Mouse (Mus musculus) hindbrain, embryonic 16.5 days (tissue): Measurements from ENCODE around the gene Olfr173. TPM values are rescaled to one million over a fixed set of nuclear protein-coding genes. Genes with fewer than 3 reads are reported as not detected.

ENCODE experiments used
- ATAC-seq: fragments of 200-750 bp; cut with Nextera tagmentation; 2 replicates; pipeline ENCODE4 v1.8.0; 2017; ENCODE audit warnings: moderate TSS enrichment, moderate library complexity
- H3K27ac ChIP-seq: fragments of 300-500 bp; sonication (generic); 2 replicates; pipeline ENCODE4 v1.5.1; 2014; ENCODE audit warnings: low read depth, mild to moderate bottlenecking, control low read depth, low read length, moderate library complexity
- H3K27me3 ChIP-seq: fragments of 300-500 bp; sonication (generic); replicated peaks from 2 replicates; pipeline ENCODE4 v1.6.1; 2014; ENCODE audit warnings: low read length; ENCODE audit not compliant: control insufficient read depth, insufficient read depth
- H3K36me3 ChIP-seq: fragments of 300-500 bp; sonication (generic); 2 replicates; pipeline ENCODE4 v1.6.1; 2014; ENCODE audit warnings: mild to moderate bottlenecking, low read length, moderate library complexity, mixed read lengths; ENCODE audit not compliant: control insufficient read depth, insufficient read depth
- H3K4me1 ChIP-seq: fragments of 300-500 bp; sonication (generic); 2 replicates; pipeline ENCODE4 v1.6.1; 2014; ENCODE audit warnings: low read depth, low read length; ENCODE audit not compliant: control insufficient read depth, insufficient read depth
- H3K4me2 ChIP-seq: fragments of 300-500 bp; sonication (generic); 2 replicates; pipeline ENCODE4 v1.6.1; 2014; ENCODE audit warnings: mild to moderate bottlenecking, low read length, control low read depth, moderate library complexity
- H3K4me3 ChIP-seq: fragments of 300-500 bp; sonication (generic); 2 replicates; pipeline ENCODE4 v1.5.1; 2014; ENCODE audit warnings: mild to moderate bottlenecking, low read length, control low read depth, moderate library complexity
- H3K9ac ChIP-seq: fragments of 300-500 bp; sonication (generic); 2 replicates; pipeline ENCODE4 v1.6.1; 2014; ENCODE audit warnings: low read depth, mild to moderate bottlenecking, control low read depth, low read length, moderate library complexity
- H3K9me3 ChIP-seq: fragments of 300-500 bp; sonication (generic); 2 replicates; pipeline ENCODE4 v1.6.1; 2014; ENCODE audit warnings: mild to moderate bottlenecking, low read length, moderate library complexity; ENCODE audit not compliant: control insufficient read depth
- WGBS: fragments of 180-500 bp; shearing (Covaris S2); extraction: QIAGEN DNeasy Blood & Tissue Kit; methylation state at CpG from one replicate; pipeline ENCODE4 v1.1.7; 2014; 5-methylcytosine and 5-hydroxymethylcytosine counted together
- microRNA-seq: library from miRNA; unstranded; fragments of <30 nt; microRNA quantifications from one replicate; pipeline ENCODE4, GENCODE M21; 2017
- polyA plus RNA-seq: library from polyadenylated mRNA; unstranded; fragments of >200 nt; fragmentation: Nextera tagmentation; extraction: Ambion mirVana; gene quantifications from 2 replicates; pipeline ENCODE4 v1.2.1, GENCODE M21; 2015

The Olfr173 gene
- polyA plus RNA-seq = not detected in 2 replicates

DNA sequence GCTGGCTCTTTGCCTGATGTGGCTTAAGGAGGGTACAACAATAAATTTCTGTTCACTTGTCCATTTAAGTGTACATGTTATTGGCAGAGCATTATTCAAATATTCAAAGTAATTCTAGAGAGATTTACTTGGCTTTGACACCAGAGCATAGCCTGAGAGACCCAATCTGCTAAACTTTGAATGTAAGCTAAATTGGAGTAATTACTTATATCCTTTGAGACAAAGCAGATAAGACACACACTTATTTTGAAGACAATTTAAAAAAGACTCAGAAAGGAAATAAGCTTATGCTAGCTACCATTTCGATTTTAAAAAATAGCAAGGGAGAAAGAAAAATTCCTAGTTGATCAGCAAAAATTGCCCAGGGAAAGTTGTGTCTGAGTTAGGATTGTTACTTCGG lies at the start of gene Olfr173:
Olfr173 (minus strand) TSS at position 101 of the 400 bp plus-strand sequence.
- no peak within 1 kb of the TSS for H3K4me3 ChIP-seq
- WGBS = 73% methylated on average over 2 of the region's 2 CpGs
- ATAC-seq = no peak
- H3K27me3 ChIP-seq = no peaks in the 10 kb centered on the region
- H3K27ac ChIP-seq = no peak within 1 kb of the TSS
- no peak within 1 kb of the TSS for H3K9ac ChIP-seq
- no peaks in the 10 kb centered on the region for H3K4me1 ChIP-seq
- no peak within 1 kb of the TSS for H3K4me2 ChIP-seq
- H3K9me3 ChIP-seq = no peaks in the 10 kb centered on the region
- no peaks in the 10 kb centered on the region for H3K36me3 ChIP-seq

DNA sequence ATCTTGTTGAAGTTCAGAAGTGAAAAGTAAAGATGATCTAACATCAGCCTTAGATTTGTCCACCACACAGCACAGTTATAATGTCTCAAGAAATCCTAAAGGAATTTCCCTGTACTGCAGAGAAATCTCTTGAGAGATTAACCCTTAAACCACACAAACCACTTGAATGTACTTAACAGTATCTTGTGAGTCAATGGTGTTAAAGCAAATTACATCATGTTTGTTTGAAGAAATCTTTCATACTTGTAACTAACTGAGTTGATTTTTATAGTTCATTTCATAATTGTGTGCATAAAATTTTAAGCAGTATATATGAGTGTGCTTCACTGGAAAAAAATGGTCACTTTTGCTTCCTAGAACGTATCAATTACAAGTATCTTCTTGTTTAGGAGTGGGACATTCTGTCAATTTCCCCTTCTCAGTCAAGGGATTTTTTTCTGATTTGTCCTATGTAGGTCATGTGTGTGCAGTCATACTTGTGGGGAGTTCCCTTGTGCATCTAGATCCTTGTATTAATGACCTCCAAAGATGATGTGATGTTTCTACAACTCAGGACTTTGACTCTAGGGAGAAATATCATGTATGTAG lies 26.8 kb upstream of the Olfr173 start, which contains the start of gene Olfr175-ps1:
Olfr175-ps1 (minus strand) TSS at position 51 of the 588 bp plus-strand sequence.
- Histone ChIP-seq H3K27me3 (no peaks in the 10 kb centered on the region), H3K4me3 (no peak within 1 kb of the TSS), H3K4me1 (no peaks in the 10 kb centered on the region), H3K4me2 (no peak within 1 kb of the TSS), H3K36me3 (no peaks in the 10 kb centered on the region), H3K27ac (no peak within 1 kb of the TSS), H3K9ac (no peak within 1 kb of the TSS), H3K9me3 (no peaks in the 10 kb centered on the region)
- no peak for ATAC-seq
- 92% methylated on average over 1 of the region's 1 CpGs for WGBS

DNA sequence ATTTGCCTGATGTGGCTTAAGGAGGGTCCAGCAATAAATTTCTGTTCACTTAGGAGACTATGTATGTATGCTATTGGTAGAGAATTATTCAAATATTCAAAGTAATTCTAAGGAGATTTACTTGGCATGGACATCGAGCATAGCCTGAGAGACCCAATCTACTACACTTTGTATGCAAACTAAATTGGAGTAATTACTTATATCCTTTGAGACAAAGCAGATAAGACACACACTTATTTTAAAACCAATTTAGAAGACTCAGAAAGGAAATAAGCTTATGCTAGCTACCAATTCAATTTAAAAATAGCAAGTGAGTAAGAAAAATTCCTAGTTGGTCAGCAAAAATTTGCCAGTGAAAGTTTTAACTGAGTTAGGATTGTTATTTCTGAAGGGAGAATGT lies 37.0 kb downstream of the Olfr173 start, which contains the start of gene Olfr172:
Olfr172 (minus strand) TSS at position 101 of the 400 bp plus-strand sequence.
- Histone ChIP-seq H3K36me3 (no peaks in the 10 kb centered on the region), H3K27ac (no peak within 1 kb of the TSS), H3K9me3 (no peaks in the 10 kb centered on the region), H3K4me2 (no peak within 1 kb of the TSS), H3K4me3 (no peak within 1 kb of the TSS), H3K4me1 (no peaks in the 10 kb centered on the region), H3K27me3 (no peaks in the 10 kb centered on the region), H3K9ac (no peak within 1 kb of the TSS)
- ATAC-seq = no peak
- WGBS = 76% methylated on average over 1 of the region's 1 CpGs

DNA sequence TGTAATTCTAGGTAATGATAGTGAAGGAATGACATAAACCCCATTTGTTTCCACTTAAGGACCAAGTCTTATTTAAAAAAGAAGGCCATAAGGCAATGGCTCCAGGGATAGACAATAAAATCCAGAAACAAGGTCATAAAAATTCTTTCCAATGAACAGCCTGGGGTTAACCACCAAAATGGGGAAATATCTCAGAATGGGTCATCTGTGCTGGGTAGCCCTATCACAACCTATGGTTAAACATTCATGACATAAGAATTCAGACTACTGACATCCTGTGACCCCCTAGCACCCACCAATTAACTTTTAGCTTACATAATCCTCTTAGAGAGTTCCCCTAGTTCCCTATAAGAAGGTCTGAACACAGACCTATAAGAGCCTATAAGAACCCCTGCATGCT lies 43.9 kb downstream of the Olfr173 start:
- Histone ChIP-seq H3K9me3 (no peaks in the 10 kb centered on the region), H3K36me3 (no peaks in the 10 kb centered on the region), H3K4me3 (no peak overlapping the region), H3K27ac (no peak overlapping the region), H3K4me2 (no peak overlapping the region), H3K9ac (no peak overlapping the region), H3K27me3 (no peaks in the 10 kb centered on the region), H3K4me1 (no peaks in the 10 kb centered on the region)
- ATAC-seq = no peak

DNA sequence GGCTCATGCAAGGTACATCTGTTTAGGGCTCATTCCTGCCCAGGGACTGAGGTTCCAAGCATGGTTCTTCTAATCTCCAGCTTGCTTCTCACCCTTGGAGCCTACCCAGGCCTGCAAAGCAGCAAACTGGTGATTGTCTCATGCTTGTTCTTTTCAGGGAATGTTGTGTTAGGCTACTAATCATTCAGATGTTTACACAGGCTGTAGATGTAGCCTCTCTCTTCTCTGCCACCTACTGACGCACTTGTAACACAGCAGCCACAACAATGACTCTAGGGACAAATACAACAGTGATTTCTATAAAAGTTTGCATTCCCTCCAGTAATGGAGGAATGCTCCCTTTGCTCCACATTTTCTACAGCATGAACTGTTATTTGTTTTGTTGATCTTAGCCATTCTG lies 48.8 kb downstream of the Olfr173 start:
- Histone ChIP-seq H3K4me2 (no peak overlapping the region), H3K4me1 (no peaks in the 10 kb centered on the region), H3K4me3 (no peak overlapping the region), H3K9ac (no peak overlapping the region), H3K36me3 (no peaks in the 10 kb centered on the region), H3K9me3 (no peaks in the 10 kb centered on the region), H3K27ac (no peak overlapping the region), H3K27me3 (no peaks in the 10 kb centered on the region)
- WGBS = 13% methylated on average over 1 of the region's 1 CpGs
- no peak for ATAC-seq

DNA sequence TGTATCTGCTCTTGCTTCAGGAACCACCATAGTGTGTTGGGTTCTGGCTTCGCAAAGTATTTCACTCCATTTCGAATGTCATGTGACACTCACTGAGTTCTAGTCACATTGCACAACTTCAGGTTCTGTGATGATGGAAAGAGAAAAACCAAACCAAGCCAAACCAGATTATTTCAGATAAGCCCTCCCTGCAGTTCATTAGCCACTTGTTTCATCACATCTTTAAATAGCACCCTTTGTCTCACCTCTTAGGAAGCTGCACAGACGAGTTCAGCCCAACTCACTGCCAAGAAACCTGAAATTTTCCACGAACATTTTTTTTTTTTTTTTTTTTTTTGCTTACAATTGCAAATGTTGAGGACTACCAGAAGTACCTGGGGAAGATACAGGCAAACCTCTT lies 53.4 kb downstream of the Olfr173 start:
- Histone ChIP-seq H3K9me3 (no peaks in the 10 kb centered on the region), H3K36me3 (no peaks in the 10 kb centered on the region), H3K9ac (no peak overlapping the region), H3K4me1 (no peaks in the 10 kb centered on the region), H3K27ac (no peak overlapping the region), H3K4me2 (no peak overlapping the region), H3K4me3 (no peak overlapping the region), H3K27me3 (no peaks in the 10 kb centered on the region)
- 78% methylated on average over 4 of the region's 4 CpGs for WGBS
- ATAC-seq = no peak

Small RNAs within 50 kb of the gene (microRNA-seq; reads per million reads assigned to microRNA genes)
- not detected for gene Gm27564

Other genes with a start within 250 kb of the Olfr173 start
- not detected in 2 replicates for gene Gm813, start 183.3 kb downstream of the Olfr173 start, polyA plus RNA-seq
- gene E330017A01Rik, start 161.5 kb downstream of the Olfr173 start, polyA plus RNA-seq = not detected in 2 replicates
- gene Cpox, start 130.0 kb downstream of the Olfr173 start, polyA plus RNA-seq = 14.5 and 16.3 TPM in 2 replicates
- gene Gpr15, start 81.2 kb downstream of the Olfr173 start, polyA plus RNA-seq = 0.12 TPM in 1 of 2 replicates, not detected in the other
- 157 and 169 TPM in 2 replicates for gene Cldnd1, start 72.4 kb downstream of the Olfr173 start, polyA plus RNA-seq
- gene Olfr172, start 37.1 kb downstream of the Olfr173 start, polyA plus RNA-seq = not detected in 2 replicates
- gene Olfr175-ps1, start 26.5 kb upstream of the Olfr173 start, polyA plus RNA-seq = not detected in 2 replicates
- not detected in 2 replicates for gene Olfr177, start 74.5 kb upstream of the Olfr173 start, polyA plus RNA-seq
- gene Olfr178, start 91.8 kb upstream of the Olfr173 start, polyA plus RNA-seq = not detected in 2 replicates
- gene Olfr181, start 128.5 kb upstream of the Olfr173 start, polyA plus RNA-seq = not detected in 2 replicates
- not detected in 2 replicates for gene Olfr180, start 129.1 kb upstream of the Olfr173 start, polyA plus RNA-seq
- gene Olfr183, start 195.1 kb upstream of the Olfr173 start, polyA plus RNA-seq = not detected in 2 replicates
- gene Olfr186, start 230.0 kb upstream of the Olfr173 start, polyA plus RNA-seq = not detected in 2 replicates
- gene Olfr187, start 239.5 kb upstream of the Olfr173 start, polyA plus RNA-seq = not detected in 2 replicates